Mouse (Mus musculus) frontal cortex, adult 2 months (tissue): ENCODE measurements around the gene Rspry1. TPM values are rescaled to one million over a fixed set of nuclear protein-coding genes. Genes with fewer than 3 reads are reported as not detected.

ENCODE experiments used
- DNase-seq, 2 experiments: peaks; one replicate each; pipeline ENCODE4 v3.0.0; 2022; ENCODE audit warnings: low spot score in 1 of 2; ENCODE audit errors: extremely low spot score in 1 of 2
- polyA plus RNA-seq: library from polyadenylated mRNA; depleted of rRNA; stranded (reverse); fragments of >200 nt; gene quantifications from 2 replicates; pipeline ENCODE4 v1.2.3, GENCODE M21; 2012; rRNA removed

Gene Rspry1
- 17.9 and 18.6 TPM in 2 replicates for polyA plus RNA-seq

DNA sequence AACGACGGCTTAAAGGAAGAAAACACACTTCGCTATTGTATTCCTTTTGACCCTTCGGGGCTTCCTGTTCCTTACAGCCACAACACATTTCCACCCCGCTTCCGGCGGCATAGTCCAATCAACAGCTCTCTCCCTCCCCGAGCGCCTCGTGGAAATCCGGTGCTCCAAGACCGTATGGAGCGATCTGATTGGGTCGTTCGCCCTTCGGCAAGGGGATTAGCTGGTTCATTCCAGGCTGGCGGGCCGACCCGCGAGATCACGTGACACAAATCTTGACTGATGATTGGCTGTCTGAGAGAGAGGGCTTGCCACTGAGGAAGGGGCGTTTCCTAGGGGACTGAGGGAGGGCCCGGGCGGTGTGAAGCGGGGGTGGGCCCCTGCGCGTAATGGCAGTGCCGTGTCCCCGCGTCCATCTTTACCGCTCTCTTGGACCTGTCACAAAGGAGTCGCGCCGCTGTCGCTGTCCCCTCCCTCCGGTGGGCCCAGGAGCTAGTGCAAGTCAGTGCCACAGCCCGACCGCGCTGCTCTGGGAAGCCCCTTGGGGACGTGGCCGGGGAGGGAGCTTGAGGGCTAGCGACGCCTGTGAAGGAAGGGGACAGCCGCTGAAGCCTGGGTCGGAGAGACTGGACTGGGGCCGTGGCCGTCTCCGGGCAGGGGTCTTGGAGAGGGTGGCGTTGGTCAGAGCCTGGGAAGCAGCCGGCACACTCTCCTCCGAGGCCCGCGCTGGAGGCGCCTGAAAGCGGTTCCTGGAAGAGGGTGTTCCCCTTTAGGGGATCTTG, at the start of gene Rspry1, which contains the start of gene Fam192a:
Gene Rspry1 (plus strand): TSS at position 331 of the 779 bp plus-strand sequence.
Gene Fam192a (minus strand): TSS at position 391 of the 779 bp plus-strand sequence.
- DNase-seq = peak; percentile 100

DNA sequence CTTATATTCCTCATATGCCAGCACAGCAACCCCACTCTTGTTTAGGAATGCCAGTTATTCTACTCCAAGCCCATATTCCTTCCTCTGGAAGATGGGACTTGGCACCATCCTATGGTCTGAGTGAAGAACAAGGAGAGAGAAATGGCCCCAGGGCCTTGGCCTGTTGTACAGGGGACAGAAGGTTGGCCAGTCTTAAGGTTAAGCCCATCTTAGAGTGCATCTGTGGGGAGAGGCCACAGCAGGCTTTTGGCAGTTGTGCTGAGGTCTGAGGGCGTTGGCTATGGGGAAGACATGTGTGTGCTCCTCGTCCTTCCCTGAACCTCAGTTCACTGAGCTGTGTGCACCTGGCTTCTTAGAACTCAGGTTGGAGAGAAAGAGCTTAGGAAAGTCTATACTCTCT, 49.0 kb upstream of the Rspry1 start:
- no peak for DNase-seq

DNA sequence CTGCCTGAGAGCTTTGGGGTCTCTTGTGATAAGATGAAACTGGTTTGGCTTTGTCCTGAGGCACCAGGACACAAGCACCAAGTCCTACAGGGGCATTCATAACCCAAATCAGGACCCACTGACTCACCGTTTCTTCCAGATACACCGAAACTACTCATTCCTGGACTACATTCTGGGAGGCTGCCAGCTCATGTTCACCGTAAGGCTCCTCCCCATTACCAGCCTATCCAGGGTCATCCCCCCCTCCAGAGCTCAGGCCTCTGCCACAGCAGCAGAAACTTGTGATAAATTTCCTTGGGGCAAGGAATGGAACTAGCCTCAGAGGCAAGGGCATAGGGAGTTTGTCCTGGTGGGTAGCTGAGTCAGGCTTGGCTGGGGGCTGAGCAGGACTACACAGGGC, 44.5 kb upstream of the Rspry1 start:
- no peak for DNase-seq

DNA sequence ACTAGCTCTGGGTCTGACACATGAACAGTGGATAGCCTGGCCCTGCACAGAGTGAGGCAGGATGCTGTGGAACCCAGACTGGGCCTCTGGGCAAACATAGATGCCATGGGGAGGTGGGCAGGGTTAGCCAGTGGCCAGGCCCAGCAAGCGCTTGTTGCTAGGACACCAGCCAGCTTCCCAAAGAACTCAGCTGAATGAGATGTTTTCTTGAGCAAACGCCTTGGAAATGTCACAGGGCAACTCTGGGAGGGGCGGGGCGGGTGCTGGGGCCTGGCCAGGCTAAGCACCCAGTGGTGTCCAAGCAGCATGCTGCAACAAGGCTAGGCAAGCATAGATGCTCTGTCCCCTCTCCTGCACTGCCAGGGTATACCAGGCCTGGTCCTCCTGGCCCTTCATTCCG, 40.5 kb upstream of the Rspry1 start:
- DNase-seq = peak in 1 of 2 experiments; percentile 28

GRCm38 (mm10) chr8:94564421-94564820, 37.3 kb upstream of the Rspry1 start:
- DNase-seq = no peak

- DNase-seq = no peak
These were observed 35.7 kb upstream of the Rspry1 start for GRCm38 (mm10) chr8:94566033-94566432.

DNA sequence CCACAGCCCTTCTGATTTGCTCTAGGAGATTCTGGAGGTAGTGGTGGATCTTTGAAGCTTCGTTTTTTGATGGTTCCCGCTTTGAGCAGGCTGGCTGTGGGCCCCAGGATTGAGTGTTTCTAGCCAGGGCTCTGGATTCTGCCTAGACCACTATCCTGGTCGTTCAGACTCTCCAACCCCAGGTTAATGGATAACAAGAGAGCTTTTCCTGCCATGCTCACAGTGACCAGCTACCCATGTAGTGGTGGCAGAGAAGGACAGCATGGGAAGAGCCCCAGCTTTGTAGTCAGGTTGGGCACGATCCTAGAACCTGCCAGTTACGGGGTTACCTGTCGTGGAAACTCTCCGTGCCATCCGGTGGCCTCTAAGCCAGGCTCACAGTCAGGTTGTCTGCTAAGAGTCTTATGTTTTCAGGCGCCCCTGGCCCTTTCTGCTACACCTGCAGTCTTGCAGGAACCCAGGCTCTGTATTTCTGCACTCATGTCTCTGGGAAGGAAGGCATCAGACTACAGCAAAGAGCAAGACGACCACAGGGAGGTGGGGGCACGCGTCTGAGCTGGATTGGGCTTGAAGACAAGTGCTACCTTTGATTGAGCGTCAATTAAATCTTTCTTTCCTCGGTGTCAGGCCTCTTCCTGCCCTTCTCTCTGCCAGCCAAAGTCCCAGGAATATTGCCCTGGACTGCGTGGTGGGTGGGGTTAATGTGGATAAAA, 35.1 kb upstream of the Rspry1 start:
- DNase-seq = no peak

GRCm38 (mm10) chr8:94567159-94567849, 34.4 kb upstream of the Rspry1 start:
- no peak for DNase-seq

DNA sequence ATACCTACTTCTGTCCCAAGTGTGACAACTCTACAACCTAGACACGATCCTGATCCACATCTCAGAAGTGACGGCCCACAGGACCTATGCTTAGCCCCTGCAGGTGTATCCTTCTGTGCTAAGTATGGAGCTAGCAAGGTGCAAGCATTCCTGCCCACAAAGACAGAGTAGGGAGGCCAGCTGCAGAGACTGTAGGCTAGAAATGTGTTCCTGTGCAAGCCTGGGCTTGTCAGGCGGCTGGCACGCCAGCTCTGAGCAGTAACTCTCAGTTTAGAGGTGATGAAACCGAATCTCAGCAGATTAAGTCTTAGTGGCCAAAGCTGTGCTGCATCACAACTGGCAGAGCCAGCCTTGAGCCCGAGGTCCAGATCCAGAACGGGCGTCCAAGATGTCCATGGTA, 33.6 kb upstream of the Rspry1 start:
- no peak for DNase-seq

- DNase-seq = no peak
These were observed 32.3 kb upstream of the Rspry1 start for GRCm38 (mm10) chr8:94569419-94569818.

- no peak for DNase-seq
These were observed 29.8 kb upstream of the Rspry1 start for GRCm38 (mm10) chr8:94571896-94572295.

DNA sequence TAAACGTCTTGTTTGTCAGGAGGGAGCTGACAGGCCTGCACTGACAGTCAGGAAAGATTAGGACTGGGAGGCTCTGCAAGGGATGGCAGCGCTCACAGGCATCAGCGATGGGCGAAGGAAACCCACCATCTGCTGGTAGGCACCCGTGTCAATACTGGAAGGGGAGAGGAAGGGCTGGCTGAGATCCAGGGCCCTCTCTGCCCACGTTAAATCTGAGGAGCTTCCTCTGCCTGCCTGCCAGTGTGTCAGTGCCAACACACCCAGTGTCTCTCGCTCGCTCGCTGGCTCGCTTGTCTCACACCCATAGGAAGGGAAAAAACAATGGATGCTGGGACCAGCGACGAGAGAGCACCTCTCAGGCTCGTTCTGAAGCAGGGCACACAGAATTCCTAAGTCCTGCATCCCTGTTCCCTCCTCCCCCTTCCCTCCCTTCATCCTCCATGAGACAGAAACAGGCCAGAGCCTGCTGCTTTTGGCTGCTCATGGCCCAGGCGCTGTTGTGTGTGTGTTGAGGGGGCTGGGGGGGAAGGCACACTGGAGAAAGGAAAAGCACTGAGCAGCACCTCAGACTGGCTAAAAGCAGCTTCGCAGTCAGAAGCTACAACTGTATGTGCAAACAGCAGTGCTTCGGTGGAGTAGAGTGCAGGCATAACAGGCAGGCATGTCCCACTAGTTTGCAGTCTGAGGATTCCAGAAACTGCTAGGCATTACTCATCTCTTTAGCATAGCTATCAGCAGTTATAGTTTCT, 27.4 kb upstream of the Rspry1 start:
- DNase-seq = peak; percentile 63 to 85

GRCm38 (mm10) chr8:94575148-94575547, 26.6 kb upstream of the Rspry1 start:
- no peak for DNase-seq

- no peak for DNase-seq
These were observed 19.8 kb upstream of the Rspry1 start for GRCm38 (mm10) chr8:94581820-94582483.

DNA sequence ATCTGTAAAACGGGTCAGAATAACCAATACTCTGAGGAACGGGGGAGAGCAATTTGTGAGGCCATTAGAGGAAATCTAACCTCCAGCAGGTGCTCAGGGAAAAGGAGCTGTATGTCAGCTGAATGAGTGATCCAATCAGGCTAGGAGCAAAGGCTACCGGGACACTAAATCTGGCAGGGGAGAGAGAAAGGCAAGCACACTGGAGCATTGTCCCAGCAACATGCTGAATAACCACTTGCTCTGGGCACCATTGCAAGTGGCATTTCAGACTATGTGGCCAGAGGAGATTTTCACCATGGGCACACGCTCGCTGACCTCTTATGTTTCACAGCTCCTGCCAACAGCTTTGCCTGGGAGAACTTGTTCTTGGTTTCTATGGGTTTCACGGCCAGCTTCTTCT, 19.2 kb upstream of the Rspry1 start:
- DNase-seq = no peak

DNA sequence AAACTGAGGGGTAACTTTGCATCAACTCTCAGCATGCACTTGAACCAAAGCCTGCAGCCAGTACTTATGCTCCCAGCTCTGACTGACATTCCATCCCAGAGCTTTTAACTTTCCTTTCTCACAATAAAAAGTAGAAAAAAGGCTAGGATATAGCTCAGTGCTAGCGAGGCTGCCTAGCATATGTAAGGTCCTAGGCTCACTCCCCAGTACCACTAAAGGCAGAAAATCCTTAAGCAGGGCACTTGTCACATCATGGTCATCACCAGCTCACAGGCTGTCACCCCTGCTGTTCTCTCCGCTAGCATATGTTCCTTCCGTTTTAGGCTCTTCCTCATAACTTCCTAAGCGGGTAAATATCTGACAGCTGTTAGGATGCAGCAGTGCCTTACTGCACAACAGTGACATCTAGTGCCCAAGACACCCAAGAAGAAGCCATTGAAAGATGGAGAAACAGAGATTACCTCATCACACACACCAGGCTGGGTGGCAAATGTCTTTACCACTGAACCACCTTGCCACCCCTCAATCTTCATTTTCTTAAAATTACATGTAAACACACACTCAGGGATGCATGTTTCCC, 17.4 kb upstream of the Rspry1 start:
- DNase-seq = peak; percentile 44 to 84

DNA sequence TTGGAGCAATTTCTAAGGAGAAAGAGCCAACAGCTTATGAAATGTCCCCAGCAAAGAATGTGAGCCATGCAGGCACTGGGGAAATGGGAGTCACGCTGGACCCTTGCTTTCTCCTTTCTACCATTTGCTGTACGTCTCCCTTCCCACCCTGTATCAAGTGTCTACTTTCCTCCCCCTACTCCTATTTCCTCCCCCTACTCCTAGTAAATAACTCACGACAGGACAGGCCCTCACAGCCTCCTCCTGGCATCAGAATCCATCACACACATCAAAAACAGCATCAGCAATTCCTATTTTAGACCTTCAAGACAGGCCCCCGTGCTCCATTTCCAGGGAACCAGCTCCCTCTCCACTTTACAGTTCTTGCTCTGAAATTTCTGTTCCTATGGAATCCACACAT, 10.0 kb upstream of the Rspry1 start:
- no peak for DNase-seq

- no peak for DNase-seq
These were observed 7.5 kb upstream of the Rspry1 start for GRCm38 (mm10) chr8:94594211-94594610.

DNA sequence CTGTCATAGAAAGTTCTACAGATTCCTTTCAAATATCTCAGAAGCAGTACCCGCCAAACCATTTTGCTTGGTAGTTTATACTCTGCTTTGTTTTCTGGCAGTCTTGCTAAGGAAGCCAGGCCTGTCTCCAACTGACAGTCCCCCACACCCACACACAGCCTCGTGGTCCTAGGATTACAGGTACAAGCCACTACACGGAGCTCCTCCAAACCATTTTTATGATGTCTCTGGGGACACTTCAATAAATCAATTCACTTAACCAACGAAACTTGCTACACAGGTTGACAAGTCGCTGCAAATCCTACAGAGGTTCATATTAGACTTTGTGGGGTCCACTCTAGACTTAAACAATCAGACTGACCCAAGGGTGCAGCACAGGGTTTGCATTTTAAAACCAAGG, 1.3 kb upstream of the Rspry1 start:
- DNase-seq = no peak
